Mouse (Mus musculus) stomach, postnatal 0 days (tissue): Measurements from ENCODE around the gene Cdc42ep5.

Source experiments
- CTCF ChIP-seq: IDR thresholded peaks from 2 replicates; pipeline ENCODE4 v1.5.1; 2016; ENCODE audit warnings: antibody characterized with exemption, low read depth, mild to moderate bottlenecking, moderate library complexity
- EP300 ChIP-seq: optimal IDR thresholded peaks from 2 replicates; pipeline ENCODE3; 2016; ENCODE audit warnings: antibody characterized with exemption

DNA sequence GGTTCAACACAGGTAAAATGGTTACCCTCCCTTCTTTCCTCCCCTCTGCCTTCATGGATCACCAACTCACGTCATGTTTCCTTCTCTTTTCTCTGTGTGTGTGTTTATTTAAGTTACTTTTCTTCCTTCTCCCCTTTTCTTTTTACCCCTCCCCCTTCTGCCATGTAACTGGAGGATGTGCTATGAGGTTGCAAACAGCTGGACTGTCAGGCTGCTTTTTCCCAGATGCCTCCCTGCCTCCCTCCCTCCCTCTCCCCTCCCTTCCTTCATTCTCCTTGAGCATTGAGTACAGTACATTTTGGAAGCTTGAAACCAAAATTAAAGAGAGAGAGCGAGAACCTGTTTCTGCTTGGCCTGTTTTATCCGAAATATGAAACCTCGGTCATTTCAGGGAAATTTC, 16.8 kb downstream of the Cdc42ep5 start:
- TF ChIP-seq CTCF (no peak), EP300 (no peak)
